Mouse (Mus musculus): ENCODE measurements around the gene 1700016K19Rik.

Gene 1700016K19Rik

GRCm38 (mm10) chr11:76033359-76033758 is 33.6 kb downstream of the 1700016K19Rik start:
- DNase-seq (ENCODE audit: low spot score in 2 of 2), result no peak

DNA sequence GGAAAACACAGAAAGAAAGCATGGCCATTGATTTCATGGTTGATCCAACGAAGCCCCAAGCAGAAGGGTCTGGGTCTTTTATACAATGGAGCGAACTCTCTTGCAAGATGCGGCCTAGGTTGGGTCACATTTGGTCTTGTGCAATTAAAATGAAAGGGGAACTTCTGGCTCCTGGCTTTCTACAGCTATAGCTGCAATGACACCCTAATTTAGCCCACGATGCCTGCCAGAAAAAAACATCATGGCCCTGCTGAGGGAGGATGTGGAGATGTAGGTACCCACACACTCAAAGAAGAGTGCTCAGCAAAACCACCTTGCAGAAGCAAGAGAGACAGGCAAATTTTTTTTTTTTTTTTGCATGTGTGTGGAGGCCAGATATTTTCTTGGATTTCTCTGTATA is 34.1 kb downstream of the 1700016K19Rik start:
- peak in 1 of 2 experiments; percentile 40 for DNase-seq (ENCODE audit: low spot score in 2 of 2)

GRCm38 (mm10) chr11:76035182-76035581 is 35.5 kb downstream of the 1700016K19Rik start:
- no peak for DNase-seq (ENCODE audit: low spot score in 2 of 2)

DNA sequence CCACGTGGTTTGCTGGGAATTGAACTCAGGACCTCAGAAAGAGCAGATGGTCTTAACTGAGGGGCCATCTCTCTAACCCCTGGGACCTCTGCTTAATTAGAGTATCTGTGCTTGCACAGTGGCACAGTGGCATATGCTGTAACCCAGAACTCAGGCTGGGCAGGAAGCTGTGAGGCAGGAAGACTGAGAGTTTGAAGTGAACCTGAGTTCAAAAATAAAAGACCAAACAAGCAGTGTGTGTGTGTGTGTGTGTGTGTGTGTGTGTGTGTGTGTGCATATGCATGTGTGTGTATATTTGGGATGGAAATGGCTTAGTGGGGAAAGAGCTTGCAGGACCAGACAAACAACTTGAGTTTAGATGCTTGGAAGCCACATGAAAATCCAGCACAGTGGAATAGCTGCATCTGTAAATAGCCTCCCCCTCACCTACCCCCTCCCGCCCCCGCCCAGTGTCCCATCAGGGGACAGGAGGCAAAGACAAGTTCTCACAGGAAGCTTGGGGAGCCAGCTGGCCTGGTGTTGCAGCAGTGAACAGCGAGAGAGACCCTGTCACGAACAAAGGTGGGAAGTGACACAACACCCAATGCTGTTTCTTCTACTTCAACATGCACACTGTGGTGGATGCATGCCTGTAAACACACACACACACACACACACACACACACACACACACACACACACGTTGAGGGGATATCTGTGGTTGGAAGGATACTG is 38.0 kb downstream of the 1700016K19Rik start:
- peak in 1 of 2 experiments; percentile 24 for DNase-seq (ENCODE audit: low spot score in 2 of 2)

GRCm38 (mm10) chr11:76039271-76040053 is 39.8 kb downstream of the 1700016K19Rik start:
- DNase-seq (ENCODE audit: low spot score in 2 of 2), result no peak

DNA sequence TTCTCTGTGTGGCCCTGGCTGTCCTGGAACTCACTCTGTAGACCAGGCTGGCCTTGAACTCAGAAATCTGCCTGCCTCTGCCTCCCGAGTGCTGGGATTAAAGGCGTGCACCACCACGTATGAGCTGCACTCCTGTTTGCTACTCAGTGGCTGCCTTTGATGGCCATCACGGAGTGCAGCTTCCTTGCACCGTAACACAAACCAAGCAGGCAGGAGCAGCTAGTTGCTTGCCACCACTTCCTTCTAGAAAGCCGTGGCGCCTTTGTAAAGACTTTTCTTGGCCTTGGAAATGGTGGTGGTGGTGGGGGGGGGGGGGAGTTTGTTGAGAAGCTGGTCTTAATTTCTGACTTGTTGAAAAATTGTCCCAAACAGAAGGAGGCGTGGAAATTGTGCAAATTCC is 40.4 kb downstream of the 1700016K19Rik start:
- DNase-seq (ENCODE audit: low spot score in 2 of 2), result no peak

DNA sequence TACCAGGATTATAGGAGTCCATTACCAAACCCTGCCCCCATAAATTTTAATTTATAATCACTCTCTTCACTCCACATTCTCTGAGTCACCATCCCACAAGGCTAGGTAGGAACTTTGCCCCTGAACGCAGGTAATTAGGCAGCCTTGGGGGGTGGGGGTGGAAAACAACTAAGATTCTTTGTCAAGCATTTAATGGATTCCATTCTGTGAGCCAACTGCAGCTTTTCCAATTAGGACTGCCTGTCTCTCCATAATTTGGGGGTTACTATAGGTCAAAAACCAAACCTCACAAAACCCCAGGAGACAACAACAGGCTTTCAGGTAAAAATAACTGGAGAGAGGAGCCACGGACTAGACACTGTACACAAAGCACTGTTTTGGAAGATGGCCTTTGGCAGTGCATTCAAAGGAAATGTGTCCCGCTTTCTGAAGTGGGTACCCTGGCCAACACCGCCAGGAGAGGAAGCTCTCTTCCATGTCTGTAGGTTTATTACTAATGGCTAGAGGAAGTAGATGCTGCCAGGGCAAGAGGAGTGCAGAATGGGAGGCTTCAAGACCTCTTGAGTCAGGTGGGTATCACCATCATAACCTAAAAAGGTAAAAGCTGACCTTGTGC is 41.2 kb downstream of the 1700016K19Rik start:
- DNase-seq (ENCODE audit: low spot score in 2 of 2), result no peak

DNA sequence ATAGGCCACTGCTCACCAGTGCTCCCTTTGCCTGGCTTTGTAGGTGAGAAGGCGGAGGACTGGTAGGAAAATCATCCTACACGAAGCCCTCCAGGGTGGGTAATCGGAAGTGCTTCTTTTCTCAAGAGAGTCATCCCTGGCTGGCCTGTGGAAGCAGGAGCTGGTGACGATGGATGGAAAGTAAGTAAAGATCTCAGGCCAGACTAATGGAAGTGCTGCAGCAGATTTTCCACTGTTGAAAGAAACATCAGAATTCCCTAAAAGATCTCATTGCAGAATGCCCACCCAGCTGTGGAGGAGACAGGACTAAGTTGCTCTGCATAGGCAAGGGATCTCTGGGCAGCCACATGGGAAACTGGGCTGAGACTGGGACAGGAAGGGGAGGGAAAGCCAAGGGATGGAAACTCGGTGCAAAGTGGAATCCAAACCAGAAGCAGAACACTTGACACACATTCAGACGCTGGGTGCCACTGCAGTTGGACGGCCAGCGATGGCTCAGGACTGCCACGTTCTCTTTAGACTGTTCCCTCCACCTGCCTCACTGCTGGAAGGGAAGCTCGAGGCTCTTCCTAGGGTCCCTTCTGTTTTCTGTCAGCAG is 42.4 kb downstream of the 1700016K19Rik start:
- DNase-seq (ENCODE audit: low spot score in 2 of 2), result no peak

DNA sequence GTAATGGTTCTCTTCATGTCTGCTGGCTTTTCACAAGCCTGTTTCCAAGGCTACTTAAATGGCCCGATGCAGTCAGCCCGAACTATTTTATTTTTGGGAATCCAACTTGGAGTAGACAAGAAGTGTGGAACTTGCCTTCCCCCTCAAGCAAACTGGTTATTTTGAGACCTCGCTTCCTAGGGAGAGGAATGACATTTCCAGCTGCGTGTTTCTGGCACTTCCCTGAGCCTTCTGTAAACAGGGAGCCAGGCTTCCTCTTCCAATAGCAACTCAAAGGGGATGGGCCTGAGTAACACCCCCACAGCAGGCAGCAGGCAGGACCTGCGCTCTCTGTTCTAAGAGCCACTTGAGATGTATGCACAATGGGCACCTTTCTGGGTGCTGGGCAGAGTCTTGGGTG is 43.2 kb downstream of the 1700016K19Rik start:
- no peak for DNase-seq (ENCODE audit: low spot score in 2 of 2)

GRCm38 (mm10) chr11:76044468-76044867 is 44.8 kb downstream of the 1700016K19Rik start:
- DNase-seq (ENCODE audit: low spot score in 2 of 2), result no peak

DNA sequence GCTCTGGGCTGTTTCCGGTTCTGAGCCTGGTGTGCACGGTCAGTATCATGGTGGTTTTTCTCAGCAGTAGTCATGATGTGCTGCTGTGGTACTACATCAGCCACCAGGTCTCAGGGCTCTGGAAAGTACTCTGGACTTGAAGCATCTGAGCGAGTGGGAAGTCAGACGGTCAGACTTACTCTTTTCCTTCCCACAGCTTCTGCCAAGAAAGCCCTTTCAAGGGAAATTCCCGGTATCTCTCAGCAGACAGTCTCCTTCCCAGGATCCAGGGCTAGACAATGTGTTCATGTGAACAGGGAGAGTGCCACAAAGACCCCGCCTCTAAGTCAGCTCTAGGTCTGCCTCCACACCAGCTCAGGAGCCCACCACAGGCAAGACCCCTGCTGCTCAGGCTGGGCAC is 45.7 kb downstream of the 1700016K19Rik start:
- DNase-seq (ENCODE audit: low spot score in 2 of 2), result no peak

DNA sequence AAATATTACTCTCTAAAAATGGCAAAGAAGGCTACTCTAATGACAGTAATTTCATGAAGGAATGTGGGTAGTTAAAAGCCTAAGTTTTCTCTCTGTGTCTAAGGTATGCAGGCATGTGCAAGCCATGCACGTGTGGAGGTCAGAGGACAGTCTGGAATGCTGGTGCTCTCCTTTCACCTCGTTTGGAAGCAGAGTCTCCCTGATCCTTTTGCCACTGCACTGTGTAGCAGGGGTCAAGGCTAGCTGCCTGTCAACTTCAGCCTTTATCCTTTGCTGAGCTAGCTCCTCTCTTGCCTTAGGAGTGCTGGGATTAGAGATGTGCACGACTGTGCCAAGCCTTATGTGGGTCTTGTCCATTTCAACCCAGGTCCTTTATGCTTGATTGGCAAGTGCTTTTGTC is 50.8 kb downstream of the 1700016K19Rik start:
- no peak for DNase-seq (ENCODE audit: low spot score in 2 of 2)

GRCm38 (mm10) chr11:76050967-76051512 is 51.3 kb downstream of the 1700016K19Rik start:
- no peak for DNase-seq (ENCODE audit: low spot score in 2 of 2)

- DNase-seq (ENCODE audit: low spot score in 2 of 2), result no peak
These were observed 52.8 kb downstream of the 1700016K19Rik start for GRCm38 (mm10) chr11:76052496-76052895.
